Mouse (Mus musculus): ENCODE measurements around the gene Clcnkb. TPM values are rescaled to one million over a fixed set of nuclear protein-coding genes. Genes with fewer than 3 reads are reported as not detected.

Clcnkb gene
- polyA plus RNA-seq, 1 experiment: 1.0 TPM

GRCm38 (mm10) chr4:141459766-141460165, 44.0 kb upstream of the Clcnkb start:
- Histone ChIP-seq H3K4me1 (ENCODE audit: control insufficient read depth, insufficient read depth, low read length) (peaks cover 2% of the 10 kb centered on the region), H3K27me3 (ENCODE audit: control insufficient read depth, insufficient read depth, low read length, poor library complexity, severe bottlenecking) (no peaks in the 10 kb centered on the region), H3K27ac (ENCODE audit: insufficient read depth, low read length) (no peak overlapping the region), H3K9ac (ENCODE audit: low read depth, poor library complexity, severe bottlenecking) (no peak overlapping the region), H3K36me3 (ENCODE audit: control insufficient read depth, insufficient read depth, low read length, poor library complexity, severe bottlenecking) (no peaks in the 10 kb centered on the region), H3K9me3 (replicated peaks; ENCODE audit: control insufficient read depth, insufficient read depth, low read length, poor library complexity, severe bottlenecking) (no peaks in the 10 kb centered on the region), H3K4me3 (ENCODE audit: low read depth, low read length) (no peak overlapping the region)
- no peak for TF ChIP-seq POLR2A (IDR thresholded peaks at IDR 0.05; ENCODE audit: insufficient read depth, low read length)
- no peak for TF ChIP-seq EP300 (IDR thresholded peaks at IDR 0.05; ENCODE audit: insufficient read depth, low read depth, low read length)
- no peak for TF ChIP-seq CTCF (IDR thresholded peaks at IDR 0.05; ENCODE audit: low read depth, low read length)

DNA sequence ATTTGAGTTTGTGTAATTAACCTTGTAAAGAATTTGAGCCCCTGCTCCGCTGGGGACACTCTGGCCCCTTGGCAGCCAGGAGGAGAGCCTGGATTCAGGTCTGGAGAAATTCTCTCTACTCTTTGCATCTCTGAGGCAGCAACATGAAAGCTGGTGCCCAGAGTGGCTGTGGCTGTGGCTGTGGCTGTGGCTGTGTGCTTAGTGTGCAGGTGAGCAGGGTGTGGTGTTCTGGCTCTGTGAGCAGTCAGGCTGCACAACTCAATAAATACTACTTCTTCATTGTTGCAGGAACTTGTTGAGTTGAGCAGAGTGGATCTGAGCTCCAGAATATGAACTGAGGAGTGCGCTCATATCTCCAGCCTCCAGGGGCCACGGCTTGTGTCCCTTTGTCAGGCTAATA, 43.1 kb upstream of the Clcnkb start:
- H3K4me3 ChIP-seq (ENCODE audit: low read depth, low read length): no peak overlapping the region
- H3K27me3 ChIP-seq (ENCODE audit: control insufficient read depth, insufficient read depth, low read length, poor library complexity, severe bottlenecking): no peaks in the 10 kb centered on the region
- no peaks in the 10 kb centered on the region for H3K9me3 ChIP-seq (replicated peaks; ENCODE audit: control insufficient read depth, insufficient read depth, low read length, poor library complexity, severe bottlenecking)
- H3K27ac ChIP-seq (ENCODE audit: insufficient read depth, low read length): no peak overlapping the region
- peaks cover 2% of the 10 kb centered on the region for H3K4me1 ChIP-seq (ENCODE audit: control insufficient read depth, insufficient read depth, low read length)
- no peak overlapping the region for H3K9ac ChIP-seq (ENCODE audit: low read depth, poor library complexity, severe bottlenecking)
- TF ChIP-seq CTCF (IDR thresholded peaks at IDR 0.05; ENCODE audit: low read depth, low read length) (no peak), EP300 (IDR thresholded peaks at IDR 0.05; ENCODE audit: insufficient read depth, low read depth, low read length) (no peak), POLR2A (IDR thresholded peaks at IDR 0.05; ENCODE audit: insufficient read depth, low read length) (no peak)
- no peaks in the 10 kb centered on the region for H3K36me3 ChIP-seq (ENCODE audit: control insufficient read depth, insufficient read depth, low read length, poor library complexity, severe bottlenecking)

DNA sequence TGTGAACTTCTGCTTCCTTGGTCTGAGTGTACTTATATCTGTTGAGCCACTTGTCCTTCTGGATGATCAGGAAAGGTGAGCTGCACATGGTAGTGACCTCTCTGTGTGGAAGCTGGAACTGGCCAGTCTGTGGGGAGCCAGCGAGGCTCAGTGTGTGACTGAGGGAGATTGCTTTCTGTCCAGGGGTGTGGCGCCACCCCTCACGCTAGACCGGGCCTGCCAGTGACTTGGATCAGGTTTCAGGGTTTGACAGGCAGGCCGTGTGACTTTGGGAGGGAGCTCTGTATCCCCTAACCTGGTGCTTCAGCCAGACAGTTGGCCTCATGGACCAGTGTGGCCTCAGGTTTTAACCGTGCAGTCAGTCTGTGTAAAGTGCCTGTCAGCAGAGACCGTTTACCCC, 42.4 kb upstream of the Clcnkb start:
- Histone ChIP-seq H3K4me1 (ENCODE audit: control insufficient read depth, insufficient read depth, low read length) (peaks cover 2% of the 10 kb centered on the region), H3K36me3 (ENCODE audit: control insufficient read depth, insufficient read depth, low read length, poor library complexity, severe bottlenecking) (no peaks in the 10 kb centered on the region), H3K9me3 (replicated peaks; ENCODE audit: control insufficient read depth, insufficient read depth, low read length, poor library complexity, severe bottlenecking) (no peaks in the 10 kb centered on the region), H3K9ac (ENCODE audit: low read depth, poor library complexity, severe bottlenecking) (no peak overlapping the region), H3K27me3 (ENCODE audit: control insufficient read depth, insufficient read depth, low read length, poor library complexity, severe bottlenecking) (no peaks in the 10 kb centered on the region), H3K27ac (ENCODE audit: insufficient read depth, low read length) (no peak overlapping the region), H3K4me3 (ENCODE audit: low read depth, low read length) (no peak overlapping the region)
- no peak for TF ChIP-seq POLR2A (IDR thresholded peaks at IDR 0.05; ENCODE audit: insufficient read depth, low read length)
- peak; percentile 72; the same call in 1 of the 2 replicates for TF ChIP-seq EP300 (IDR thresholded peaks at IDR 0.05; ENCODE audit: insufficient read depth, low read depth, low read length)
- no peak for TF ChIP-seq CTCF (IDR thresholded peaks at IDR 0.05; ENCODE audit: low read depth, low read length)

DNA sequence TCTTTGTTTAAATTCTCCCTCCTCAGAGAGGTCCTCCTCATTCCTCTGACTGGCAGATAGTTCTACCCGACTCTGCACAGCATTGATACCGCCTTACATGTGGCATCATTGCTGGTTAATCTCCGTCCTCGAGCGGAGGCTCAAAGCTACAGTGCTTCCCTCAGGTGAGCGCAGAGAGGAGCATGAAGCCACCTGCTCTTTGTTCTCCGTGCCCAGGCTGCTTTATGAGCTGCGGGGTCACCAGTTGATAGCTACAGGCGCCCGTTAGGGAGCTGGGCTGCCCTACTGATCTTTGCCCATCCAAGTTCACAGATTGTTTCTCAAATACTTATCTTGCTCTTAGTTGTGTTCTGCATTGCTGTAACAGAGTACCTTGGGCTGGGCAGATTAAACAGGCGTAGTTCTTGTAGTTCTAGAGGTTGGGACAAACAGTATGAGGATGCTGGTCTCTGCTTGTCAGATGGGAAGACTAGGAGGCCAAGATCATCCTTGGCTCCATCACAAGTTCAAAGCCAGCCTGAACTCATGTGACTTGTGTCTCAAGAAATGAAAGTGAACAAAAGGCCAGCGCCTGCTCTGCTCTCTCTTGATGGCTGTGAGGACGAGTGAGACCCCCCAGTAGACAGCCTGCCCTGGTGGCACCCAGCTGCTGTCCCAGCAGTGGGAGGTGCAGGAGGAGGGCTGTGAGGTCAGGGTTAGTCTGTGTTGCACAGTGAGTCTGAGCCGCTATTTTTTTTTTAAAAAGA, 40.6 kb upstream of the Clcnkb start:
- no peak overlapping the region for H3K4me3 ChIP-seq (ENCODE audit: low read depth, low read length)
- TF ChIP-seq CTCF (IDR thresholded peaks at IDR 0.05; ENCODE audit: low read depth, low read length) (no peak), EP300 (IDR thresholded peaks at IDR 0.05; ENCODE audit: insufficient read depth, low read depth, low read length) (no peak), POLR2A (IDR thresholded peaks at IDR 0.05; ENCODE audit: insufficient read depth, low read length) (no peak)
- no peaks in the 10 kb centered on the region for H3K9me3 ChIP-seq (replicated peaks; ENCODE audit: control insufficient read depth, insufficient read depth, low read length, poor library complexity, severe bottlenecking)
- no peak overlapping the region for H3K9ac ChIP-seq (ENCODE audit: low read depth, poor library complexity, severe bottlenecking)
- no peaks in the 10 kb centered on the region for H3K27me3 ChIP-seq (ENCODE audit: control insufficient read depth, insufficient read depth, low read length, poor library complexity, severe bottlenecking)
- H3K27ac ChIP-seq (ENCODE audit: insufficient read depth, low read length): no peak overlapping the region
- H3K36me3 ChIP-seq (ENCODE audit: control insufficient read depth, insufficient read depth, low read length, poor library complexity, severe bottlenecking): no peaks in the 10 kb centered on the region
- H3K4me1 ChIP-seq (ENCODE audit: control insufficient read depth, insufficient read depth, low read length): peaks cover 2% of the 10 kb centered on the region

DNA sequence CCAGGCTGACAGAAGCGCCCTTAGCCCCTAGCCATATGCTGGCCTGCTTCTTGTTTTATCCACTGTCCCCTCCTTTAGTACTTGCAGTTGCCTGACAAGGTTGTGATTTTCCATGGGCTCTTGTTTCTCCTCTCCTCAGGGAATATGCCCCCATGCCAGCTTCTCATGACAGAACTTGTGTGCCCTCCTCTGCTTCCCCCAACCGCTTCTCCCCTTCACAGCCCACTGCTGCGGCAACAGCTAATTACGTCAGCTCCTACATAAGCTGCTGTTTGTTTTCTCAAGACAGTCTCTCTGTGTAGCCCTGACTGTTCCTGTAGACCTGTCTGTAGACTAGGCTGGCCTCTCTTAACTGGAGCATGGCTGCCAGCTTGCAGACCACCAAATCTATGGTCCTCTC, 39.7 kb upstream of the Clcnkb start:
- TF ChIP-seq EP300 (IDR thresholded peaks at IDR 0.05; ENCODE audit: insufficient read depth, low read depth, low read length) (no peak), POLR2A (IDR thresholded peaks at IDR 0.05; ENCODE audit: insufficient read depth, low read length) (no peak), CTCF (IDR thresholded peaks at IDR 0.05; ENCODE audit: low read depth, low read length) (no peak)
- Histone ChIP-seq H3K27me3 (ENCODE audit: control insufficient read depth, insufficient read depth, low read length, poor library complexity, severe bottlenecking) (no peaks in the 10 kb centered on the region), H3K9ac (ENCODE audit: low read depth, poor library complexity, severe bottlenecking) (no peak overlapping the region), H3K4me1 (ENCODE audit: control insufficient read depth, insufficient read depth, low read length) (peaks cover 2% of the 10 kb centered on the region), H3K36me3 (ENCODE audit: control insufficient read depth, insufficient read depth, low read length, poor library complexity, severe bottlenecking) (no peaks in the 10 kb centered on the region), H3K27ac (ENCODE audit: insufficient read depth, low read length) (no peak overlapping the region), H3K9me3 (replicated peaks; ENCODE audit: control insufficient read depth, insufficient read depth, low read length, poor library complexity, severe bottlenecking) (no peaks in the 10 kb centered on the region), H3K4me3 (ENCODE audit: low read depth, low read length) (no peak overlapping the region)

GRCm38 (mm10) chr4:141454581-141455350, 39.0 kb upstream of the Clcnkb start:
- no peak overlapping the region for H3K4me3 ChIP-seq (ENCODE audit: low read depth, low read length)
- H3K4me1 ChIP-seq (ENCODE audit: control insufficient read depth, insufficient read depth, low read length): peaks cover 2% of the 10 kb centered on the region
- H3K9me3 ChIP-seq (replicated peaks; ENCODE audit: control insufficient read depth, insufficient read depth, low read length, poor library complexity, severe bottlenecking): no peaks in the 10 kb centered on the region
- no peak overlapping the region for H3K27ac ChIP-seq (ENCODE audit: insufficient read depth, low read length)
- H3K27me3 ChIP-seq (ENCODE audit: control insufficient read depth, insufficient read depth, low read length, poor library complexity, severe bottlenecking): no peaks in the 10 kb centered on the region
- TF ChIP-seq EP300 (IDR thresholded peaks at IDR 0.05; ENCODE audit: insufficient read depth, low read depth, low read length): no peak
- no peak for TF ChIP-seq POLR2A (IDR thresholded peaks at IDR 0.05; ENCODE audit: insufficient read depth, low read length)
- TF ChIP-seq CTCF (IDR thresholded peaks at IDR 0.05; ENCODE audit: low read depth, low read length): no peak
- no peaks in the 10 kb centered on the region for H3K36me3 ChIP-seq (ENCODE audit: control insufficient read depth, insufficient read depth, low read length, poor library complexity, severe bottlenecking)
- H3K9ac ChIP-seq (ENCODE audit: low read depth, poor library complexity, severe bottlenecking): no peak overlapping the region
